Mouse (Mus musculus): ENCODE measurements around the gene Tmem130.

- TF ChIP-seq POLR2A (IDR thresholded peaks at IDR 0.05; ENCODE audit: insufficient read length, low read depth) = no peak
- no peak for TF ChIP-seq USF1 (IDR thresholded peaks at IDR 0.05; ENCODE audit: low read depth)
- TF ChIP-seq TCF12 (IDR thresholded peaks at IDR 0.05; ENCODE audit: insufficient read depth, poor library complexity, severe bottlenecking) = no peak
- TF ChIP-seq POLR2AphosphoS2 (IDR thresholded peaks at IDR 0.05; ENCODE audit: insufficient read length, low read depth) = no peak
Observed at GRCm38 (mm10) chr5:144757402-144757801, 4.2 kb downstream of the Tmem130 start.
